Mouse (Mus musculus): ENCODE measurements around the gene Ak6.
A peak's percentile ranks its signal among the peaks of the same experiment; 100 is the strongest.

Gene Ak6

DNA sequence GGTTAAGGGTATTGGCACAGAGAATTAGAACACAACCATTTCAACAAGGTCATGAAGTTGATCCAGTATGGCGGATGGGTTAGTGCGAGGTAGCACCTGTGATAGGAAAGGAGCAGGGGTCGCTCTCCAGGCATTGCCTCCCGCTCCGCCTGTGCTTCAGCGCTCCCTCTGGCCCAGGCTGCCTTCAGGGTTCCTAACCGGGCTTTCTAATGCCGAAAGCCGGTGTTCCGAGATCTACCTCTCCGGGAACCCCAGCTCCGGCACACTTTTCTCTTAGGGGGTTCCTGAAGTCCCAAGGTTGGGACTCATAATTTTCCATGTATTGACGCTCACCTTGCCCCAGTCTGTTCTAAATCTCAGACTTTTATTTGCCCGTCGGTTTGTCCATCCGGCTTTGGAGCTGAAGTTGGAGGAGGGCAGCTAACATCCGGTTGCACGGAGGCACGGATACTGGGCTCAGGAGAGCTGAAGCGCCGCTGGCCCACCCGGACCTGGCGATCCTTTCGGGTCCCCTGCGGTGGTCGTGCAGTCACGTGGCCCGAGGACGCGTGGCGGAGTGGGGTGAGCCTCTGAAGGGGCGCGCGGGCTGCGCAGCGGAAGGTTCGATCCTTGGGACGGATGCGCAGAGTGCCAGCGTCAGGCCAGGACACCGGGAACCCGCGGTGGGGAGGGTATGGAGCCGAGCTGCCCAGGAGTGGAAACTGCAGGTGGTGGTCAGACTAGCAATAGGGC lies 18.7 kb downstream of the Ak6 start, which contains the start of gene Ccdc125:
Ccdc125 (plus strand) TSS at position 427 of the 732 bp plus-strand sequence.
- peak; percentile 43 for DNase-seq (ENCODE audit: low read depth, low spot score)

DNA sequence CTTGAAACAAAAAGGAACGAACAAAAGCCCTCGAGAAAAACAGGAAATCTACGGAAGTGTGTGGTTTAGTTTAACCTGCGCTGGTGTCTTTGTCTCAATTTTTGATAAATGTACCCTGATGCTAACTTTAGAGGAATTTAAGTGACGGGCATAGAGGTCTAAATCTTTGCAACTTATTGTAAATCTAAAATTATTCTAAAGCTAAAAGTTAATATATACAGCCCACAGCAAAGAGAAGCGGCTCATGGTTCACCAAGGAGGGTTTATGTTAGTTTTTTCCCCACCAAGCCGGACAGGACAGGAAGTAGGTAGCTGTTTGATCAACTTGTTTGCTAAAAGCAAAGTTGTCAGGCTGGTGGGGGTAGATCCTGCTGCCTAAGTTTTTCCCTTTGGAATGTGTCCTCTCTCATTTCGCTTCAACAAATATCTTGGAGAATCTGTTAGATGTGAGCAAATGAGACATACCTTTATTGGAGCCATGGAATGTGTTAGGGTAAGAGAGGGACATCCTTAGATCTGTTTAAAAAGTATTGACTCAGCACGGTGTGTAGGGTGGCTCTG lies 19.5 kb downstream of the Ak6 start:
- no peak for DNase-seq (ENCODE audit: low read depth, low spot score)

DNA sequence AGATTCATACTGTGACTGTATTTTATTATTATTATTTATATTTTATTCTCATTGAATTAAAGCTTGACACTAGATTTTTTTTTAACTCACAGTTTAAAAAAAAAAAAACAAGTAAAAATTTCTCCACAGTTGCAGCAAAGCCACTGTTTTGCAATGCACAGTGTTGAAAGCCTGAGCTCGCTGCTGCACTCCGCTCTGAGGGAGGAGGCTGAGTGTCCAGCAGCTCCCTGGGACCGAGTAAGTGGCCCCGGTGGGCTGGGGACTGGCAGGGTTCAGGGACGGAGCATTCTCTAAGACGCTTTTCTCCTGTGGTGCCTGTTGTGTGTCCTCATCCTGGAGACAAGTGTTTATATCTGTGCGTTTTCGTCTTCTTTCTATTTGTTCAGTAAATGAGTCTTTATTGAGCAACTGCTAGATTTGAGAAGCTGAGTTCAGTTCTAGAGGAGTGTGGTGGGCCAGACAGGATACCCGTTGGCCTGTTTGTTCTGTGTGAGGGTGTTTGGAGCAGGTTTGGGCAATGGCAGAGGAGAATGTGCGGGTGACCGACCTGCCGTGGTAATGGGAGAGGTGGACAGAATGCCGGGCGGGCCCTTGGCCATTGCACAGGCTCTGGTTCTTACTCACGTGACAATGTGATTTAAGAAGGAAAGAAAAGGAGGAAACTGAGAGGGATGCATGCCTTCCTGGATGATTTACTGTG lies 25.3 kb downstream of the Ak6 start:
- no peak for DNase-seq (ENCODE audit: low read depth, low spot score)

DNA sequence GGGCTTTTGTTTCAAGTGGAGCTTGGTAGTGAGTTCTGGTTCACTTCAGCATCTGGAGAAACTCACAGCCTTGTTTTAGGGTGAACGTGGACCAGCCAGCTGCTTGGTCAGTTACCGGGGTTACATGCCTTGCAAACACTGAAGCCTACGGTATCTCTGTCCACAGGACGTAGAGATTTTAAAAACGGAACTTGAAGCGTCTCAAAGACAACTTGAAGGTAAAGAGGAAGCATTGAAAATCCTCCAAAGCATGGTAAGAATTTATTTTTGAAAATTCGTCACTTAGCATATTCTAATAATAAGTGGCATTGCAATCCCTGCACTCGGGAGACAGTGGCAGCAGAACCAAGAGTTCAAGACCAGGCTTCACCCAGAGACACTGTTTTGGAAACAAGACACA lies 30.8 kb downstream of the Ak6 start:
- no peak for DNase-seq (ENCODE audit: low read depth, low spot score)

DNA sequence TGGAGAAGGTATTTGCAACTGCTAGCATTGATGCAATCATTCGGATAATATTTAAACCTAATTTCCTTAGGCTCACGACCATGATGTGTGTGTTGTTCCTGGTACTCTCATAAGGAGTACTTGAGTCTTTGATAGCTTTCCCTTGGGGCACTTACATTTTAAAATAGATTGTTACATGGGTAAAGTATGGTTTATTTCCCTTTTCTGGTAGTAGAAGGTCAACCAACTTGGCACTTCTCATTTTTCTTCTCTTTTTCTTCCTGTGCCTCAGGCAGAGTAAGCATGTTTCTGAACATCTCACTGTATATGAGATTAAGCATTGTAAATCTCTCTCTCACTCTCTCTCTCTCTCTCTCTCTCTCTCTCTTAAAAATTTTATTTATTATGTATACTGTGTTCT lies 32.1 kb downstream of the Ak6 start:
- DNase-seq (ENCODE audit: low read depth, low spot score) = no peak

DNA sequence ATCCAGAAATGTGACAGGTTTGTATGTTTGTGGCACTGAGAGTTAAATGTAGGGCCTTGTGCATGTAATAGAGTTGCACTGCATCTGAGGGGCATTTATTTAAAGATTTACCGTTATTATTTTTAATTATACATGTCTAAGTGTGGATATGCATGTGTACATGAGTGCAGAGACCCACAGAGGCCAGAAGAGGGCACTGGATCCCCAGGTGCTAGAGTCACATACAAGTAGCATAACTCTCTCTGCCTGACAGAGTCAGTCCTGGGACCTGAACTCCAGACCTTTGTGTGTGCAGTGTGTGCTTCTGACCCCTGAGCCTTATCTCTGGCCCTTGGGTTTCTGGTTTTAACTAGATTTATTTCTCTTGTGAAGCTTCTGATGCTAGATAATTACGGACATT lies 33.6 kb downstream of the Ak6 start:
- DNase-seq (ENCODE audit: low read depth, low spot score) = no peak

DNA sequence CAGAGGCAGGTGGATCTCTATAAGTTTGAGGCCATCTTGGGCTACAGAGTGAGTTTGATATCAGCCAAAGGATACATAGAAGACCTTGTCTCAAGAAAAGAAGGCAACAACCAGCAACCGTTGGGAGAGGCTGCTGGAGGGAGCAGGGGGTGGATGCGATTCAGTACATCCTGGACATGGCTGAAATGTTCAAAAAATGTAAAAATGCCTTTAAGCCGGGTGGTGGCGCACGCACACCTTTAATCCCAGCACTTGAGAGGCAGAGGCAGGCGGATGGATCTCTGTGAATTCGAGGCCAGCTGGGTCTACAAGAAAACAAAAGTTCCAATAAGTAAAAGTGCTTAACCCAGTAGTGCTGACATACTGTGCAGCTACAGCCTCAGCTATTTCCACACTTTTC lies 36.7 kb downstream of the Ak6 start:
- DNase-seq (ENCODE audit: low read depth, low spot score) = no peak

DNA sequence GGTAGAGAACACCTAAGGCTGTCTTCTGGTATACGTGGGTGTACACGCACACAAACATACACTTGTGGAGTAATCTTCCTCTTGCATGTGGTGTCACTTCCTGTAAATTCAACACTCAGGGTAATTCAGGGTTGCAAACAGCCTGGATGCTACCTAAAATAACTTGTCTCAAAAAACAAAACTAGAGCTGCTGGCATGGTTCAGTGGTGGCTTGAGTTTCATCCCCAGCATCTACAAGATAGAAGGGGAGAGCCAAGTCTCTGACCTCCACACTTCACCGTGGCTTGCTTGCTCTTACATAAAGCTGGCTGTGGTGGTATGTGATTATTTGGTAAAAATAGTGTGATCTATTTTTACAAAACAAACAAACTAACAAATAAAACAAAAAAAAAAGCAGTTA lies 46.8 kb downstream of the Ak6 start:
- no peak for DNase-seq (ENCODE audit: low read depth, low spot score)

DNA sequence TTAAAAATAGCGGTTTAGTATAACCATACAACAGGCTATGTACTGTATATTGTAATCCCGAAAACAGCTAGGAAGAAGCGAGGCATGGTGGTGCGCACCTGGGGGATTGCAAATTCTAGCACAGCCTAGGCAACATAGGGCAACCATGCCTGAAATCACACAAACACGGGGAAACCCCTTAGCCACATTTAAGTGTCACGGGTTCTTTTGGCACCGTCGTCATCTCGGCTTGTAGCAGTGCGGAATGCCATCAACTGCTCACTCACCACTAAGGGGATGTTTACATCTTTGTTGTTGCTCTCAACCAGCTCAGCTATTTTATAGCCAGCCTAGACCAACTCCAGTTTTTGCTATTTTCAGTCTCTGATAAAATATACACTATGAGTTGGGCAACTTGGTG lies 48.1 kb downstream of the Ak6 start:
- no peak for DNase-seq (ENCODE audit: low read depth, low spot score)

DNA sequence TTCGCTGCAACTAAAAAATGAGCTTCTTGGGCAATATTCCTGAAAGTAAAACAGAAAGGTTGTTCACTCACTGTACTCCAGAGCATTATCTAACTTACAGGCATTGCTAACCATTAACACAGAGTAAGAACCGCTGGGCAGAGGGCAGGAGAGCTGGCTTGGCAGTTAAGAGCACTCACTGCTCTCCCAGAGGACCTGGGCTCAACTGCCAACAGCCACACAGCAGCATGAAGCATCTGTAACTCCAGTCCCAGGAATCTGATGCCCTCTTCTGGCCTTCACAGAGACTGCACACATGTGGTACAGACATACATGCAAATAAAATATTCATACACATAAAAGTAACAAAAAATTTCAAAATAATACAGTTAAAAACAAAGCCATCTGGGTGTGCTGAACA lies 52.7 kb downstream of the Ak6 start:
- no peak for DNase-seq (ENCODE audit: low read depth, low spot score)

DNA sequence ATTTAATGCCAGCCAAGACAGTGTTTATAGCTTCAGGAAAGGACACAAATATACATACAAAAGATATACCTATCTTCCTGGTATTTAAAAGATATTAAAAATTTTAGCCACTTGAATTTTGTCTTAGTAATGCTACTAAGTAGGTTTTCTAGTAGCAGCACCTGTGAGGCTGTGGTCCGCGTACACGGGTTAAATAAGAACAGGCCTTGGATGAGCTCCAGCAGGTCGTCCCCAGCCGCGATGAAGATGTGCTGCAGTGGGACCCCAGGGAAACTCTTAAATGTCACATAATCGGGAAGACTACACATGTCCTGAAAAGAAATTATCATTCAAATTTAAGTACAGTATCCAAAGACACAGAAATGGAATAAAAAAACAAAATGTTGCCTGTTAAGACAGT lies 55.4 kb downstream of the Ak6 start:
- DNase-seq (ENCODE audit: low read depth, low spot score) = no peak

DNA sequence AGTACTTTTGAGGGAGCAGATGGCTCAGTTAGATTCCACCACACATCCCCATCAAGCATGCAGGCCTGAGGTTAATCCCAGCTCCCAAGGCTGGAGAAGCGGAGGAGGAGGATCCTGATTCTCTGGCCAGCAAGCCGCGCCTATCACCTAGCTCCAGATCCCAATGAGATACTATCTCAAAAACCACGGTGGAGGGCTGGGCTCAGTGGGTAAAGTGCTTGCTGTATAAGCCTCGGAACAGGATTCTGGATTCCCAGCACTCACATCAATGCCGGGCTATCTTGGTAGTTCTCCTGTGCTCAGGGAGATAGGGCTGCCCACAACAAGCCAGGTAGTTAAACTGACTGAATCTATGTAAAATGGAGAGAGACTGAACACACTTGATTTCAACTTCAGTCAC lies 64.7 kb downstream of the Ak6 start:
- no peak for DNase-seq (ENCODE audit: low read depth, low spot score)
